Mouse (Mus musculus): ENCODE results near the gene Nr5a2. TPM values are rescaled to one million over a fixed set of nuclear protein-coding genes. Genes with fewer than 3 reads are reported as not detected.

Nr5a2 gene
- polyA plus RNA-seq, 1 experiment from 2014 or later, result 1.3 TPM

- H3K4me1 ChIP-seq (replicated peaks; ENCODE audit: control insufficient read depth, insufficient read depth, low read length), result peaks cover 8% of the 10 kb centered on the region; the same call in 1 of the 2 replicates
- no peak for DNase-seq (ENCODE audit: low spot score)
- WGBS, result 5% methylated on average over 10 of the region's 10 CpGs
- H3K27ac ChIP-seq, result no peak overlapping the region
- no peaks in the 10 kb centered on the region for H3K36me3 ChIP-seq (replicated peaks; ENCODE audit: control insufficient read depth, insufficient read depth)
- ATAC-seq (ENCODE audit: low FRiP score), result no peak
- no peak overlapping the region for H3K9ac ChIP-seq
- 0 out of 2 replicates have a peak overlapping the region, but pooled peaks have one; percentile 6 for H3K4me2 ChIP-seq (replicated peaks)
- no peak overlapping the region for H3K4me3 ChIP-seq (replicated peaks; ENCODE audit: low read length)
- peaks cover 86% of the 10 kb centered on the region for H3K27me3 ChIP-seq (ENCODE audit: control insufficient read depth, insufficient read depth, low read length)
- H3K9me3 ChIP-seq (ENCODE audit: control insufficient read depth, low read length), result no peaks in the 10 kb centered on the region
Observed at GRCm38 (mm10) chr1:136945876-136946275, 14.4 kb downstream of the Nr5a2 start.

DNA sequence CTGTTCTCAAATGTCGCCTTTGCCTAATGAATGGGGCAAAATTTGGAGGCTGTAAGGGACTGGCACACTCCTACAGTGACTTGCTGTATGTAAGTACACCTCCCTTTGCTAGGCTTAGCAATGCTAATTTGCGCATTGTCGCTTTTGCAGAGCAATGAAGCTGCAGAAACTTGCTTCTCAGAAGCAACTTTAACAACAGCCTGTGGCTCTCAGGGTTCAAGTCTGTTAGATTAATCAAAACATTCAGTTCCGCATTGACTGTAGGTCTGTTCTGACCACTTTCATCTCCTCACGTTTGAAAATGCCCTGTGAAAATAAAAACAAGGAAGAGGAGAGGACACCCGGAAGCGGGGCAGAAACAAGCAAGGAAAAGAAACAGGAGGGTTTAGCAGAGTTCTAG lies 14.8 kb downstream of the Nr5a2 start:
- WGBS, result 3% methylated on average over 7 of the region's 7 CpGs
- Histone ChIP-seq H3K36me3 (replicated peaks; ENCODE audit: control insufficient read depth, insufficient read depth) (no peaks in the 10 kb centered on the region), H3K9ac (no peak overlapping the region), H3K27me3 (ENCODE audit: control insufficient read depth, insufficient read depth, low read length) (peaks cover 86% of the 10 kb centered on the region), H3K27ac (no peak overlapping the region), H3K9me3 (ENCODE audit: control insufficient read depth, low read length) (no peaks in the 10 kb centered on the region), H3K4me3 (replicated peaks; ENCODE audit: low read length) (no peak overlapping the region), H3K4me2 (replicated peaks) (no peak overlapping the region), H3K4me1 (replicated peaks; ENCODE audit: control insufficient read depth, insufficient read depth, low read length) (peaks cover 8% of the 10 kb centered on the region; the same call in 1 of the 2 replicates)
- ATAC-seq (ENCODE audit: low FRiP score) (no peak), DNase-seq (ENCODE audit: low spot score) (peak; percentile 29)

DNA sequence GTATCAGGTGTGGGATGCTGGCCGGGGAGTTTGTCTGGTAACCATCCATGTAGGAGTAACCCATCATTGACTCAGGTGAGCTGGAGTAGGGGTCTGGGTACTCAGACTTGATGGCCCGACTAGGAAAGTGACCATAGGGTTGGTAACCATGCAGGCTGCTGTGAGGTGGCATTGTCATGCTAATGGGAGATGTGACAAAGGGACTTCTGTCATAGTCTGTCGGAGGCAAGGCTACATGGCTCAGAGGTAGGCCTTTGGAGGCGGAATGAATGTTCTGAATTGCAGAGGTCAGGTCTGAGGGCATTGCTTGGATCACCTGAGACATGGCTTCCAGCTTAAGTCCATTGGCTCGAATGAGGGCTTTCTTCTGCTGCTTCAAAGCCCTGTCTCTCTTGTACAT lies 19.6 kb downstream of the Nr5a2 start:
- peaks cover 41% of the 10 kb centered on the region for H3K27me3 ChIP-seq (ENCODE audit: control insufficient read depth, insufficient read depth, low read length)
- H3K27ac ChIP-seq, result no peak overlapping the region
- no peak overlapping the region for H3K4me2 ChIP-seq (replicated peaks)
- no peaks in the 10 kb centered on the region for H3K9me3 ChIP-seq (ENCODE audit: control insufficient read depth, low read length)
- DNase-seq (ENCODE audit: low spot score), result no peak
- no peak overlapping the region for H3K4me3 ChIP-seq (replicated peaks; ENCODE audit: low read length)
- 54% methylated on average over 5 of the region's 5 CpGs for whole genome bisulfite sequencing
- H3K9ac ChIP-seq, result no peak overlapping the region
- ATAC-seq (ENCODE audit: low FRiP score), result no peak
- H3K4me1 ChIP-seq (replicated peaks; ENCODE audit: control insufficient read depth, insufficient read depth, low read length), result no peaks in the 10 kb centered on the region
- no peaks in the 10 kb centered on the region for H3K36me3 ChIP-seq (replicated peaks; ENCODE audit: control insufficient read depth, insufficient read depth)

DNA sequence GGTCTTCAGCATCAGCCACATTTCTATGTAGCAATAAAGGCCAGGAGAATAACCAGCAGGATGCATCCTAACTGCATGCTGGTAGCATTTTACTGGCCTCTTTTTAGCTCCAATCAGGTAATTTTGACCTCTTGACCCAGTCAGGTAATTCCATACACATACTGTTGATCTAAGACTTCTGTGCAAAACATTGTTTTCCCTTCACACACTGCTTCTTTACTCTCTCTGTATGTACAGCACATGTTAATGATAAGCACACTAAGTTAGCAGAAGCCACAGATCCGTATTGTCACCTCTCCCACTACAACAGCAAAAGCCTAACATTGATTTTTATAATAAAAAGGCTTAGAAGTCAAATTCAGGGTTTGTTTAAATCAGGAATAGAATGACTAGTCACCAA lies 21.0 kb downstream of the Nr5a2 start:
- H3K9ac ChIP-seq, result no peak overlapping the region
- H3K27me3 ChIP-seq (ENCODE audit: control insufficient read depth, insufficient read depth, low read length), result peaks cover 28% of the 10 kb centered on the region
- no peak overlapping the region for H3K4me2 ChIP-seq (replicated peaks)
- H3K4me1 ChIP-seq (replicated peaks; ENCODE audit: control insufficient read depth, insufficient read depth, low read length), result no peaks in the 10 kb centered on the region
- WGBS, result 82% methylated on average over 1 of the region's 1 CpGs
- no peaks in the 10 kb centered on the region for H3K9me3 ChIP-seq (ENCODE audit: control insufficient read depth, low read length)
- H3K4me3 ChIP-seq (replicated peaks; ENCODE audit: low read length), result no peak overlapping the region
- DNase-seq (ENCODE audit: low spot score), result no peak
- H3K27ac ChIP-seq, result no peak overlapping the region
- no peak for ATAC-seq (ENCODE audit: low FRiP score)
- no peaks in the 10 kb centered on the region for H3K36me3 ChIP-seq (replicated peaks; ENCODE audit: control insufficient read depth, insufficient read depth)

- Histone ChIP-seq H3K9me3 (ENCODE audit: control insufficient read depth, low read length) (no peaks in the 10 kb centered on the region), H3K27ac (no peak overlapping the region), H3K4me1 (replicated peaks; ENCODE audit: control insufficient read depth, insufficient read depth, low read length) (no peaks in the 10 kb centered on the region), H3K36me3 (replicated peaks; ENCODE audit: control insufficient read depth, insufficient read depth) (no peaks in the 10 kb centered on the region), H3K27me3 (ENCODE audit: control insufficient read depth, insufficient read depth, low read length) (peaks cover 7% of the 10 kb centered on the region; the same call in 1 of the 2 replicates), H3K4me3 (replicated peaks; ENCODE audit: low read length) (no peak overlapping the region), H3K9ac (no peak overlapping the region), H3K4me2 (replicated peaks) (no peak overlapping the region)
- no peak for DNase-seq (ENCODE audit: low spot score)
- 89% methylated on average over 9 of the region's 9 CpGs for WGBS
- no peak for ATAC-seq (ENCODE audit: low FRiP score)
Observed at GRCm38 (mm10) chr1:136935960-136936324, 24.3 kb downstream of the Nr5a2 start.

DNA sequence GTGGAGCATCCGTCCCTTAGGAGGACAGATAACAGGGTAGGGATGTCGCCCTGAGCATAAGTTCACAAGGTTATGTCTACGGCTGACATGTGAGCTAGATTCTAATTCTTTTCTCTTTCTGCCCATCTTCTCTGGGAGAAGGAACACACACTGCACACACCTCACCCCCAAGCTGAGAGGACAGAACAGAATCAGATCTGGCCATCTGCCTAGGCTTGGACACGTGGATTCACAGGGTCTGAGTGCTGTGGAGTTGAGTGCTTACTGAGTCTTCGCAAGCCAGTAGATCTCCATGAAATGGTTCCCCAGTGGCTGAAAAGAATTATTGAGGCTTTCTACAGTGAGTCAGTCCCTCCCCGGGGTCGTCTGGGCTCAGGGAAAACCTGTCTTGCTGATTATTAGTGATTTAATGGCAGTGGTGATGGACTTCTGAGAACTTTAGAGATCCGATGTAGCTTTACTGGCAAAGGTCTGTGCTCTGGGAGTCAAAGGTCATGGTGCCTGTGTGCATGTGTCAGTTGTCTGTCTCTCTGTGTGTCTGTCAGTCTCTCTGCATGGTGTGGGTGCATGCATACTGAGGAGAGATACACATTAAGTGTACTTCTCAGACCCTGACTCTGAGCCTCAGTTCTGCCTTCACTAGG lies 24.8 kb downstream of the Nr5a2 start:
- Histone ChIP-seq H3K9ac (no peak overlapping the region), H3K27me3 (ENCODE audit: control insufficient read depth, insufficient read depth, low read length) (peaks cover 3% of the 10 kb centered on the region; the same call in 1 of the 2 replicates), H3K4me1 (replicated peaks; ENCODE audit: control insufficient read depth, insufficient read depth, low read length) (no peaks in the 10 kb centered on the region), H3K4me2 (replicated peaks) (no peak overlapping the region), H3K9me3 (ENCODE audit: control insufficient read depth, low read length) (no peaks in the 10 kb centered on the region), H3K4me3 (replicated peaks; ENCODE audit: low read length) (no peak overlapping the region), H3K27ac (no peak overlapping the region), H3K36me3 (replicated peaks; ENCODE audit: control insufficient read depth, insufficient read depth) (no peaks in the 10 kb centered on the region)
- WGBS, result 75% methylated on average over 8 of the region's 8 CpGs
- no peak for DNase-seq (ENCODE audit: low spot score)
- no peak for ATAC-seq (ENCODE audit: low FRiP score)

DNA sequence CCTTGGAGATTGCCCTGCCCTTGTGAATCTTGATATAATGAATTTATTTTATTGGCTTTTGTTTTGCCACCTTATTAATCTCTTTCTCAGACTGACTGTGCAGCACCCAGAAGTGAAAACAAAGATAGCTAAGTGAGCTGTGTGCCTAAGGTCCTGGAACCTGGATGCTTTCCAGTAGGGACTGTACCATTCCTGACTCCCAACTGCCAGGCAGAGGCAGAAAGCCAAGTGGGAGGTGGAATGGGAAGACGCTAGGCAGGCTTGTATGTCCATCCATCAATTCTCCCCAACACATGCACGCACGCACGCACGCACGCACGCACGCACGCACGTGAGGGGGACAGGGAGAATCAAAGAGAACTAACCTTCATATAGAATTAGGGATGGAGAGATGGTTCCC lies 26.2 kb downstream of the Nr5a2 start:
- no peak overlapping the region for H3K4me2 ChIP-seq (replicated peaks)
- no peaks in the 10 kb centered on the region for H3K4me1 ChIP-seq (replicated peaks; ENCODE audit: control insufficient read depth, insufficient read depth, low read length)
- H3K36me3 ChIP-seq (replicated peaks; ENCODE audit: control insufficient read depth, insufficient read depth), result no peaks in the 10 kb centered on the region
- H3K9ac ChIP-seq, result no peak overlapping the region
- DNase-seq (ENCODE audit: low spot score) (no peak), ATAC-seq (ENCODE audit: low FRiP score) (no peak)
- no peaks in the 10 kb centered on the region for H3K27me3 ChIP-seq (ENCODE audit: control insufficient read depth, insufficient read depth, low read length)
- H3K27ac ChIP-seq, result no peak overlapping the region
- no peaks in the 10 kb centered on the region for H3K9me3 ChIP-seq (ENCODE audit: control insufficient read depth, low read length)
- H3K4me3 ChIP-seq (replicated peaks; ENCODE audit: low read length), result no peak overlapping the region
- 76% methylated on average over 10 of the region's 10 CpGs for WGBS

DNA sequence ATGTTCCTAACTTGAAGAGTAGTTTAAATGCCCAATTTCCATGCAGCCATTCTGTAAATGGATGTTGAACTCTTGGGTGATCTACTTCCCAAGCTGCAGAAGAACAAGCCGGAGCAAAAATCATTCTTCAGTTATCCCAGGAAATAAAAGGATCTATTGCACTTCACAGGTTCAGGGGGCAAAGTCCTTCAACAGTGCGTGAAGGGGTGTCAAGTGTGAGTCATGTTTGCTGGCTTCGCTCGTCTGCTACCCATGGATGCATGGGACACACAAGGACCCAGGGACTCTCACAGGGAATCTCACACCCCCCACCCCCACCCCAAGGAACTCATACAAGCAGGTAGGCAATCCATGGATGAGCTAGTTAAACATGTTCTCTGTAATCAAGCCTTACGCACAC lies 29.2 kb downstream of the Nr5a2 start:
- ATAC-seq (ENCODE audit: low FRiP score) (no peak), DNase-seq (ENCODE audit: low spot score) (no peak)
- no peaks in the 10 kb centered on the region for H3K9me3 ChIP-seq (ENCODE audit: control insufficient read depth, low read length)
- H3K27ac ChIP-seq, result no peak overlapping the region
- H3K4me1 ChIP-seq (replicated peaks; ENCODE audit: control insufficient read depth, insufficient read depth, low read length), result 0 out of 2 replicates have a peak, but pooled peaks cover 3% of the 10 kb centered on the region
- H3K4me3 ChIP-seq (replicated peaks; ENCODE audit: low read length), result no peak overlapping the region
- no peak overlapping the region for H3K9ac ChIP-seq
- no peaks in the 10 kb centered on the region for H3K27me3 ChIP-seq (ENCODE audit: control insufficient read depth, insufficient read depth, low read length)
- H3K4me2 ChIP-seq (replicated peaks), result no peak overlapping the region
- H3K36me3 ChIP-seq (replicated peaks; ENCODE audit: control insufficient read depth, insufficient read depth), result no peaks in the 10 kb centered on the region
- WGBS, result 97% methylated on average over 5 of the region's 5 CpGs

GRCm38 (mm10) chr1:136929743-136930142 lies 30.5 kb downstream of the Nr5a2 start:
- ATAC-seq (ENCODE audit: low FRiP score) (no peak), DNase-seq (ENCODE audit: low spot score) (no peak)
- Histone ChIP-seq H3K27me3 (ENCODE audit: control insufficient read depth, insufficient read depth, low read length) (no peaks in the 10 kb centered on the region), H3K4me3 (replicated peaks; ENCODE audit: low read length) (no peak overlapping the region), H3K36me3 (replicated peaks; ENCODE audit: control insufficient read depth, insufficient read depth) (no peaks in the 10 kb centered on the region), H3K27ac (no peak overlapping the region), H3K4me2 (replicated peaks) (no peak overlapping the region), H3K4me1 (replicated peaks; ENCODE audit: control insufficient read depth, insufficient read depth, low read length) (0 out of 2 replicates have a peak, but pooled peaks cover 3% of the 10 kb centered on the region), H3K9me3 (ENCODE audit: control insufficient read depth, low read length) (no peaks in the 10 kb centered on the region), H3K9ac (no peak overlapping the region)
- WGBS, result 93% methylated on average over 6 of the region's 6 CpGs

DNA sequence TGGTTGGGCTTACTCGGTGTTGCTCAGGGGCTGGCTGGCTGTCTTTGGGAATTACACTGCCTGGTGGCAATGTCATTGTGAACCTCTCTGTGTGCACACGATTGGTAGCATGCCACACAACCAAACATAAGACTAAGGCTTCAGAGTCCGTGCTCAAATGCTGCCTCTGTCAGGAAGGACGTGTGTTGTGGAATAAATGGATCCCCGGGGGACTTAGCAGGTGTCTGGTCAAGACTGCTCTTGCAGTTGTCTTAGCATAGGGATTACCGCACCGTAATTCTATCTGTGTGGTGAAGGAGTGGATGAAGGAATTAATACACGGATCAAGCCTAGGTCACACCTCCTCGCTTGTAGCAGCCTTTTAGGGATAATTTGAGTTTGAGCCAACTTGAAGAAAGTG lies 32.8 kb downstream of the Nr5a2 start:
- no peak overlapping the region for H3K9ac ChIP-seq
- no peaks in the 10 kb centered on the region for H3K36me3 ChIP-seq (replicated peaks; ENCODE audit: control insufficient read depth, insufficient read depth)
- 64% methylated on average over 9 of the region's 9 CpGs for WGBS
- H3K4me3 ChIP-seq (replicated peaks; ENCODE audit: low read length), result no peak overlapping the region
- no peak overlapping the region for H3K27ac ChIP-seq
- H3K4me2 ChIP-seq (replicated peaks), result no peak overlapping the region
- ATAC-seq (ENCODE audit: low FRiP score) (no peak), DNase-seq (ENCODE audit: low spot score) (no peak)
- 0 out of 2 replicates have a peak, but pooled peaks cover 3% of the 10 kb centered on the region for H3K4me1 ChIP-seq (replicated peaks; ENCODE audit: control insufficient read depth, insufficient read depth, low read length)
- H3K27me3 ChIP-seq (ENCODE audit: control insufficient read depth, insufficient read depth, low read length), result no peaks in the 10 kb centered on the region
- H3K9me3 ChIP-seq (ENCODE audit: control insufficient read depth, low read length), result no peaks in the 10 kb centered on the region

All from hindbrain, embryonic 14.5 days (tissue).